Mouse (Mus musculus) limb, embryonic 15.5 days (tissue): ENCODE measurements at regions not wholly inside any gene's neighbourhood (a gene's known extent, or its start where the extent isn't known, plus 50 kb on each side); places are given as distances from the start of the nearest gene placed in this dataset.

Experiments used
- ATAC-seq: fragments of 200-750 bp; cut with Nextera tagmentation; 2 replicates; pipeline ENCODE4 v1.8.0; 2017; ENCODE audit warnings: low read depth, moderate TSS enrichment; ENCODE audit not compliant: insufficient number of reproducible peaks, low FRiP score, low TSS enrichment
- H3K27ac ChIP-seq: fragments of 300-500 bp; sonication (generic); 2 replicates; pipeline ENCODE4 v1.5.1; 2015; ENCODE audit warnings: moderate library complexity, mild to moderate bottlenecking, inconsistent platforms
- H3K27me3 ChIP-seq: fragments of 300-500 bp; sonication (generic); 2 replicates; pipeline ENCODE4 v1.6.1; 2015; ENCODE audit warnings: inconsistent platforms
- H3K36me3 ChIP-seq: fragments of 300-500 bp; sonication (generic); 2 replicates; pipeline ENCODE4 v1.6.1; 2015; ENCODE audit warnings: inconsistent platforms
- H3K4me1 ChIP-seq: fragments of 300-500 bp; sonication (generic); 2 replicates; pipeline ENCODE4 v1.6.1; 2015; ENCODE audit warnings: inconsistent platforms
- H3K4me2 ChIP-seq: fragments of 300-500 bp; sonication (generic); 2 replicates; pipeline ENCODE4 v1.6.1; 2015; ENCODE audit warnings: mild to moderate bottlenecking, inconsistent platforms
- H3K4me3 ChIP-seq: fragments of 300-500 bp; sonication (generic); 2 replicates; pipeline ENCODE4 v1.5.1; 2015; ENCODE audit warnings: mild to moderate bottlenecking, inconsistent platforms
- H3K9ac ChIP-seq: fragments of 300-500 bp; sonication (generic); 2 replicates; pipeline ENCODE4 v1.6.1; 2015; ENCODE audit warnings: inconsistent platforms
- H3K9me3 ChIP-seq: fragments of 300-500 bp; sonication (generic); 2 replicates; pipeline ENCODE4 v1.6.1; 2016; ENCODE audit warnings: inconsistent platforms
- WGBS: fragments of 180-500 bp; shearing (Covaris S2); methylation state at CpG from one replicate; pipeline ENCODE4 v1.1.7; 2015; 5-methylcytosine and 5-hydroxymethylcytosine counted together

- Histone ChIP-seq H3K4me2 (no peak overlapping the region), H3K4me3 (no peak overlapping the region), H3K4me1 (no peaks in the 10 kb centered on the region), H3K36me3 (no peaks in the 10 kb centered on the region), H3K9ac (no peak overlapping the region), H3K9me3 (no peaks in the 10 kb centered on the region), H3K27me3 (no peaks in the 10 kb centered on the region), H3K27ac (no peak overlapping the region)
- 80% methylated on average over 2 of the region's 2 CpGs for WGBS
- ATAC-seq, result no peak
These were observed 225.4 kb upstream of the Galnt5 start for GRCm38 (mm10) chr2:57772315-57772714.

- H3K9me3 ChIP-seq, result no peaks in the 10 kb centered on the region
- 78% methylated on average over 5 of the region's 5 CpGs for WGBS
- H3K9ac ChIP-seq, result no peak overlapping the region
- H3K4me3 ChIP-seq, result no peak overlapping the region
- H3K27ac ChIP-seq, result no peak overlapping the region
- no peaks in the 10 kb centered on the region for H3K27me3 ChIP-seq
- no peaks in the 10 kb centered on the region for H3K4me1 ChIP-seq
- H3K4me2 ChIP-seq, result no peak overlapping the region
- no peaks in the 10 kb centered on the region for H3K36me3 ChIP-seq
- no peak for ATAC-seq
These were observed 221.5 kb upstream of the Galnt5 start for GRCm38 (mm10) chr2:57776154-57776553.

GRCm38 (mm10) chr2:57780836-57781235 lies 216.8 kb upstream of the Galnt5 start:
- no peaks in the 10 kb centered on the region for H3K4me1 ChIP-seq
- no peak overlapping the region for H3K4me3 ChIP-seq
- H3K27me3 ChIP-seq, result no peaks in the 10 kb centered on the region
- no peak overlapping the region for H3K9ac ChIP-seq
- no peak overlapping the region for H3K27ac ChIP-seq
- H3K36me3 ChIP-seq, result no peaks in the 10 kb centered on the region
- 87% methylated on average over 1 of the region's 1 CpGs for WGBS
- no peaks in the 10 kb centered on the region for H3K9me3 ChIP-seq
- no peak overlapping the region for H3K4me2 ChIP-seq
- ATAC-seq, result no peak

- 85% methylated on average over 8 of the region's 8 CpGs for WGBS
- Histone ChIP-seq H3K9ac (no peak overlapping the region), H3K4me3 (no peak overlapping the region), H3K27me3 (no peaks in the 10 kb centered on the region), H3K9me3 (no peaks in the 10 kb centered on the region), H3K27ac (no peak overlapping the region), H3K4me1 (no peaks in the 10 kb centered on the region), H3K4me2 (no peak overlapping the region), H3K36me3 (no peaks in the 10 kb centered on the region)
- ATAC-seq, result no peak
These were observed 204.0 kb upstream of the Galnt5 start for GRCm38 (mm10) chr2:57793519-57794296.

- Histone ChIP-seq H3K27ac (no peak overlapping the region), H3K9me3 (no peaks in the 10 kb centered on the region), H3K36me3 (no peaks in the 10 kb centered on the region), H3K27me3 (no peaks in the 10 kb centered on the region), H3K4me1 (no peaks in the 10 kb centered on the region), H3K4me3 (no peak overlapping the region), H3K9ac (no peak overlapping the region), H3K4me2 (no peak overlapping the region)
- ATAC-seq, result no peak
- 69% methylated on average over 2 of the region's 2 CpGs for WGBS
These were observed 198.4 kb upstream of the Galnt5 start for GRCm38 (mm10) chr2:57799279-57799678.

GRCm38 (mm10) chr2:57807911-57808310 lies 189.8 kb upstream of the Galnt5 start:
- no peaks in the 10 kb centered on the region for H3K36me3 ChIP-seq
- no peak overlapping the region for H3K4me3 ChIP-seq
- ATAC-seq, result no peak
- H3K4me2 ChIP-seq, result no peak overlapping the region
- no peak overlapping the region for H3K9ac ChIP-seq
- WGBS, result 67% methylated on average over 1 of the region's 1 CpGs
- H3K9me3 ChIP-seq, result no peaks in the 10 kb centered on the region
- H3K4me1 ChIP-seq, result no peaks in the 10 kb centered on the region
- H3K27ac ChIP-seq, result no peak overlapping the region
- H3K27me3 ChIP-seq, result no peaks in the 10 kb centered on the region

GRCm38 (mm10) chr2:57812996-57813395 lies 184.7 kb upstream of the Galnt5 start:
- no peak overlapping the region for H3K27ac ChIP-seq
- no peak overlapping the region for H3K9ac ChIP-seq
- ATAC-seq, result no peak
- H3K4me2 ChIP-seq, result no peak overlapping the region
- H3K9me3 ChIP-seq, result no peaks in the 10 kb centered on the region
- WGBS, result 87% methylated on average over 1 of the region's 1 CpGs
- no peaks in the 10 kb centered on the region for H3K27me3 ChIP-seq
- no peaks in the 10 kb centered on the region for H3K36me3 ChIP-seq
- H3K4me1 ChIP-seq, result no peaks in the 10 kb centered on the region
- H3K4me3 ChIP-seq, result no peak overlapping the region

- ATAC-seq, result no peak
- WGBS, result 39% methylated on average over 2 of the region's 2 CpGs
- no peaks in the 10 kb centered on the region for H3K4me1 ChIP-seq
- no peak overlapping the region for H3K27ac ChIP-seq
- H3K36me3 ChIP-seq, result no peaks in the 10 kb centered on the region
- no peak overlapping the region for H3K9ac ChIP-seq
- no peak overlapping the region for H3K4me3 ChIP-seq
- no peaks in the 10 kb centered on the region for H3K27me3 ChIP-seq
- no peaks in the 10 kb centered on the region for H3K9me3 ChIP-seq
- H3K4me2 ChIP-seq, result no peak overlapping the region
These were observed 177.3 kb upstream of the Galnt5 start for GRCm38 (mm10) chr2:57820343-57820742.

GRCm38 (mm10) chr2:57820923-57821322 lies 176.8 kb upstream of the Galnt5 start:
- H3K27ac ChIP-seq, result no peak overlapping the region
- no peak overlapping the region for H3K9ac ChIP-seq
- H3K4me1 ChIP-seq, result no peaks in the 10 kb centered on the region
- no peaks in the 10 kb centered on the region for H3K27me3 ChIP-seq
- no peaks in the 10 kb centered on the region for H3K36me3 ChIP-seq
- no peak overlapping the region for H3K4me3 ChIP-seq
- H3K4me2 ChIP-seq, result no peak overlapping the region
- ATAC-seq, result no peak
- 33% methylated on average over 1 of the region's 1 CpGs for WGBS
- H3K9me3 ChIP-seq, result no peaks in the 10 kb centered on the region

GRCm38 (mm10) chr2:57828284-57828683 lies 169.4 kb upstream of the Galnt5 start:
- H3K4me2 ChIP-seq, result no peak overlapping the region
- 82% methylated on average over 2 of the region's 2 CpGs for WGBS
- H3K9ac ChIP-seq, result no peak overlapping the region
- no peak for ATAC-seq
- no peak overlapping the region for H3K4me3 ChIP-seq
- no peaks in the 10 kb centered on the region for H3K36me3 ChIP-seq
- no peaks in the 10 kb centered on the region for H3K9me3 ChIP-seq
- H3K4me1 ChIP-seq, result no peaks in the 10 kb centered on the region
- no peak overlapping the region for H3K27ac ChIP-seq
- no peaks in the 10 kb centered on the region for H3K27me3 ChIP-seq

- H3K4me2 ChIP-seq, result no peak overlapping the region
- no peaks in the 10 kb centered on the region for H3K27me3 ChIP-seq
- no peaks in the 10 kb centered on the region for H3K9me3 ChIP-seq
- 54% methylated on average over 12 of the region's 12 CpGs for whole genome bisulfite sequencing
- no peak overlapping the region for H3K27ac ChIP-seq
- H3K4me3 ChIP-seq, result no peak overlapping the region
- H3K9ac ChIP-seq, result no peak overlapping the region
- no peak for ATAC-seq
- no peaks in the 10 kb centered on the region for H3K36me3 ChIP-seq
- H3K4me1 ChIP-seq, result no peaks in the 10 kb centered on the region
These were observed 164.9 kb upstream of the Galnt5 start for GRCm38 (mm10) chr2:57832565-57833355.

GRCm38 (mm10) chr2:57845135-57845534 lies 152.5 kb upstream of the Galnt5 start:
- peaks cover 5% of the 10 kb centered on the region; the same call in 1 of the 2 replicates for H3K4me1 ChIP-seq
- ATAC-seq, result no peak
- WGBS, result 62% methylated on average over 1 of the region's 1 CpGs

More at GRCm38 (mm10) chr2:57845135-57845534, 152.5 kb upstream of the Galnt5 start:
- Histone ChIP-seq H3K27me3 (no peaks in the 10 kb centered on the region), H3K36me3 (no peaks in the 10 kb centered on the region), H3K9me3 (no peaks in the 10 kb centered on the region), H3K4me3 (no peak overlapping the region), H3K27ac (no peak overlapping the region), H3K9ac (no peak overlapping the region), H3K4me2 (no peak overlapping the region)
